Mouse (Mus musculus): ENCODE measurements around the gene Fam110a.

- TF ChIP-seq CTCF (IDR thresholded peaks at IDR 0.05; ENCODE audit: low read depth) (no peak), EP300 (IDR thresholded peaks at IDR 0.05; ENCODE audit: low read depth) (no peak)
Measured at GRCm38 (mm10) chr2:152024883-152025422, 44.9 kb upstream of the Fam110a start.

Data from heart, postnatal 0 days (tissue).